Mouse (Mus musculus) bone marrow macrophage, adult 2 months (primary cell): ENCODE measurements at regions not wholly inside any gene's neighbourhood (a gene's known extent, or its start where the extent isn't known, plus 50 kb on each side); places are given as distances from the start of the nearest gene placed in this dataset.

Source experiments
- CTCF ChIP-seq: IDR thresholded peaks from 2 replicates; pipeline ENCODE4 v1.5.1; 2012; ENCODE audit warnings: low read depth, mild to moderate bottlenecking, low read length, moderate library complexity
- POLR2A ChIP-seq: IDR thresholded peaks from 2 replicates; pipeline ENCODE4 v1.6.1; 2012; ENCODE audit warnings: mild to moderate bottlenecking, low read depth, low read length, borderline replicate concordance

- TF ChIP-seq POLR2A (no peak), CTCF (no peak)
Measured at GRCm38 (mm10) chr1:185574978-185575377, 120.3 kb downstream of the Slc30a10 start.
